Mouse (Mus musculus) bone marrow macrophage, adult 2 months (primary cell): ENCODE data around the gene Fem1b. TPM values are rescaled to one million over a fixed set of nuclear protein-coding genes. Genes with fewer than 3 reads are reported as not detected.
A peak's percentile ranks its signal among the peaks of the same experiment; 100 is the strongest.

Experiments used
- H3K27ac ChIP-seq: 2 replicates; pipeline ENCODE4 v1.5.1; 2012; ENCODE audit warnings: low read depth, low read length; ENCODE audit not compliant: insufficient read depth
- H3K4me1 ChIP-seq: 2 replicates; pipeline ENCODE4 v1.6.1; 2012; ENCODE audit warnings: low read length; ENCODE audit not compliant: control insufficient read depth, insufficient read depth
- H3K4me3 ChIP-seq: 2 replicates; pipeline ENCODE4 v1.5.1; 2012; ENCODE audit warnings: mild to moderate bottlenecking, low read length, moderate library complexity; ENCODE audit not compliant: insufficient read depth
- CTCF ChIP-seq: IDR thresholded peaks from 2 replicates; pipeline ENCODE4 v1.5.1; 2012; ENCODE audit warnings: low read depth, mild to moderate bottlenecking, low read length, moderate library complexity
- POLR2A ChIP-seq: IDR thresholded peaks from 2 replicates; pipeline ENCODE4 v1.6.1; 2012; ENCODE audit warnings: mild to moderate bottlenecking, low read depth, low read length, borderline replicate concordance
- polyA plus RNA-seq: library from polyadenylated mRNA; stranded (reverse); fragments of >200 nt; gene quantifications from 2 replicates; pipeline ENCODE4 v1.2.4, GENCODE M21; 2012; ENCODE audit not compliant: missing spikeins, insufficient read depth, insufficient read length

Fem1b gene
- polyA plus RNA-seq, 1 experiment, result 15.8 TPM

GRCm38 (mm10) chr9:62782976-62783781 is 28.6 kb downstream of the Fem1b start:
- Histone ChIP-seq H3K4me3 (no peak overlapping the region), H3K27ac (no peak overlapping the region), H3K4me1 (peaks cover 2% of the 10 kb centered on the region; the same call in 1 of the 2 replicates)
- TF ChIP-seq CTCF (no peak), POLR2A (no peak)

GRCm38 (mm10) chr9:62781965-62782364 is 29.8 kb downstream of the Fem1b start:
- Histone ChIP-seq H3K27ac (no peak overlapping the region), H3K4me1 (peaks cover 2% of the 10 kb centered on the region; the same call in 1 of the 2 replicates), H3K4me3 (no peak overlapping the region)
- TF ChIP-seq POLR2A, result no peak
- TF ChIP-seq CTCF, result no peak

GRCm38 (mm10) chr9:62778721-62779120 is 33.0 kb downstream of the Fem1b start:
- H3K4me3 ChIP-seq, result no peak overlapping the region
- H3K4me1 ChIP-seq, result no peaks in the 10 kb centered on the region
- TF ChIP-seq CTCF (no peak), POLR2A (no peak)
- no peak overlapping the region for H3K27ac ChIP-seq

- TF ChIP-seq POLR2A (no peak), CTCF (peak; percentile 39; the same call in 1 of the 2 replicates)
- H3K27ac ChIP-seq, result no peak overlapping the region
- no peaks in the 10 kb centered on the region for H3K4me1 ChIP-seq
- H3K4me3 ChIP-seq, result no peak overlapping the region
Measured at GRCm38 (mm10) chr9:62777461-62777860, 34.3 kb downstream of the Fem1b start.

GRCm38 (mm10) chr9:62775464-62775863 is 36.3 kb downstream of the Fem1b start:
- H3K4me3 ChIP-seq, result no peak overlapping the region
- H3K4me1 ChIP-seq, result no peaks in the 10 kb centered on the region
- no peak overlapping the region for H3K27ac ChIP-seq
- TF ChIP-seq POLR2A (no peak), CTCF (no peak)

- H3K27ac ChIP-seq, result no peak overlapping the region
- no peak overlapping the region for H3K4me3 ChIP-seq
- TF ChIP-seq CTCF (no peak), POLR2A (no peak)
- H3K4me1 ChIP-seq, result no peaks in the 10 kb centered on the region
Measured at GRCm38 (mm10) chr9:62772746-62773145, 39.0 kb downstream of the Fem1b start.

GRCm38 (mm10) chr9:62768361-62768760 is 43.4 kb downstream of the Fem1b start:
- Histone ChIP-seq H3K4me1 (no peaks in the 10 kb centered on the region), H3K27ac (no peak overlapping the region), H3K4me3 (no peak overlapping the region)
- no peak for TF ChIP-seq CTCF
- no peak for TF ChIP-seq POLR2A

GRCm38 (mm10) chr9:62767464-62767863 is 44.3 kb downstream of the Fem1b start:
- no peak overlapping the region for H3K27ac ChIP-seq
- H3K4me1 ChIP-seq, result no peaks in the 10 kb centered on the region
- H3K4me3 ChIP-seq, result no peak overlapping the region
- no peak for TF ChIP-seq CTCF
- no peak for TF ChIP-seq POLR2A

GRCm38 (mm10) chr9:62765346-62765745 is 46.4 kb downstream of the Fem1b start:
- H3K27ac ChIP-seq, result no peak overlapping the region
- TF ChIP-seq CTCF (no peak), POLR2A (no peak)
- no peak overlapping the region for H3K4me3 ChIP-seq
- no peaks in the 10 kb centered on the region for H3K4me1 ChIP-seq

- Histone ChIP-seq H3K27ac (no peak overlapping the region), H3K4me1 (no peaks in the 10 kb centered on the region), H3K4me3 (no peak overlapping the region)
- TF ChIP-seq CTCF, result no peak
- no peak for TF ChIP-seq POLR2A
Measured at GRCm38 (mm10) chr9:62763478-62763877, 48.3 kb downstream of the Fem1b start.
